21 mouse cellular contexts compared by ENCODE assay signal in the genomic region with DNA sequence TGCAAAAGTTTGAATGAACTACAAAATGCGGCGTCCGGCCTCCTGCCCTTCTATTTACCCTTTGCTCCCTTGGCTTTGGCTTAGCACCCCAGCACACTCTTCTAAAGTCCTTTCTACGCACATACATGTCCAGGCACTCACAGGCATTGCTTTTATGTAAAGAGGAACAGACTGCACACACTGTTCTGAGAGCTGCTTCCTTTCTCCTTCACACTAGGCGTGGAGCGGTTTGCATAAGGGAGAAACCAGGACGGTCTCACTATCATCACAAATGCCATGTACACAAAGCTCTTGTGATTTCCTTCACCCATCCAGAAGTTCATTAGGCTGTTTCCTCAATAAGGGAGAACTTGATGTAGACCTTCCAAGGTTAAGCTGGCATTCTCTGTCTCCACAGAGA. TPM values are rescaled to one million over a fixed set of nuclear protein-coding genes. Genes with fewer than 3 reads are reported as not detected.
DNase-seq lines count a peak whose midpoint lies in the region; ATAC-seq and TF ChIP-seq lines count a peak whose summit lies in the region.
"Had no signal": no experiment of that assay in that cellular context is flagged by ENCODE, and none has a peak within 500 bp of the region (broad histone marks: within the 10 kb centered on the region; RNA-seq: fewer than 3 reads in every experiment).

No protein-coding gene starts in this region.

- peak; percentile 84 for DNase-seq in heart, adult 11 months
- DNase-seq in stomach, postnatal 0 days (ENCODE audit: low spot score) = no peak
- DNase-seq in right cerebral cortex, adult 18-20 months = no peak
- DNase-seq in adrenal gland, postnatal 36 days = no peak
- DNase-seq: cerebellum, adult 9-11 months; heart, postnatal 36 days; kidney, postnatal 36 days; lung, adult 18-20 months; lung, postnatal 14 days; retina, postnatal 1 day had no signal

- H3K27ac ChIP-seq in heart, embryonic 11.5 days (ENCODE audit: low read depth, low read length) = no peak overlapping the region
- H3K27ac ChIP-seq in stomach, embryonic 16.5 days (ENCODE audit: low read length) = peak overlapping the region; percentile 4; the same call in 1 of the 2 replicates
- no peak overlapping the region for H3K27ac ChIP-seq in stomach, postnatal 0 days (replicated peaks)
- H3K27ac ChIP-seq in brown adipose tissue, adult 24 weeks (replicated peaks; ENCODE audit: low read depth, low read length) = peak overlapping the region; percentile 67
- H3K27ac ChIP-seq: forebrain, embryonic 15.5 days; heart, embryonic 13.5 days; hindbrain, embryonic 15.5 days; midbrain, embryonic 10.5 days had no signal

- TF ChIP-seq EP300 in stomach, postnatal 0 days (optimal IDR thresholded peaks at IDR 0.05) = no peak

- H3K4me1 ChIP-seq in heart, embryonic 11.5 days (ENCODE audit: control insufficient read depth, insufficient read depth, low read length) = no peaks in the 10 kb centered on the region
- no peaks in the 10 kb centered on the region for H3K4me1 ChIP-seq in stomach, embryonic 16.5 days (ENCODE audit: control insufficient read depth, insufficient read depth, low read length)
- H3K4me1 ChIP-seq in stomach, postnatal 0 days (replicated peaks; ENCODE audit: control insufficient read depth, insufficient read depth) = no peaks in the 10 kb centered on the region
- no peaks in the 10 kb centered on the region; the same call in none of the 2 replicates for H3K4me1 ChIP-seq in brown adipose tissue, adult 24 weeks (ENCODE audit: control insufficient read depth, insufficient read depth, insufficient read length, low read length)
- H3K4me1 ChIP-seq: forebrain, embryonic 15.5 days; heart, embryonic 13.5 days; hindbrain, embryonic 15.5 days had no signal

- H3K9me3 ChIP-seq in heart, embryonic 11.5 days (replicated peaks; ENCODE audit: control insufficient read depth, low read length) = no peaks in the 10 kb centered on the region
- no peaks in the 10 kb centered on the region for H3K9me3 ChIP-seq in stomach, embryonic 16.5 days (replicated peaks; ENCODE audit: control insufficient read depth, low read length)
- H3K9me3 ChIP-seq in stomach, postnatal 0 days (ENCODE audit: control insufficient read depth, low read length) = no peaks in the 10 kb centered on the region
- H3K9me3 ChIP-seq: forebrain, embryonic 15.5 days; G1E; heart, embryonic 13.5 days; hindbrain, embryonic 15.5 days; midbrain, embryonic 10.5 days had no signal

- ATAC-seq in heart, embryonic 11.5 days (replicated peaks; ENCODE audit: insufficient number of reproducible peaks, low FRiP score, low TSS enrichment) = no peak
- no peak for ATAC-seq in stomach, embryonic 16.5 days (ENCODE audit: insufficient read depth, low FRiP score)
- ATAC-seq in stomach, postnatal 0 days (ENCODE audit: low FRiP score, low TSS enrichment) = no peak
- ATAC-seq in monocyte, adult 5-6 weeks (replicated peaks; ENCODE audit: insufficient number of reproducible peaks, low FRiP score, low TSS enrichment, poor library complexity, severe bottlenecking) = peak; percentile 63
- ATAC-seq: forebrain, embryonic 15.5 days; intestine, embryonic 16.5 days had no signal

- H3K36me3 ChIP-seq in heart, embryonic 11.5 days (ENCODE audit: control insufficient read depth, insufficient read depth, low read length) = no peaks in the 10 kb centered on the region
- H3K36me3 ChIP-seq in stomach, embryonic 16.5 days (ENCODE audit: control insufficient read depth, insufficient read depth, low read length) = no peaks in the 10 kb centered on the region
- H3K36me3 ChIP-seq in stomach, postnatal 0 days (ENCODE audit: control insufficient read depth, insufficient read depth, low read length) = no peaks in the 10 kb centered on the region
- H3K36me3 ChIP-seq: forebrain, embryonic 15.5 days; G1E; heart, embryonic 13.5 days; hindbrain, embryonic 15.5 days; midbrain, embryonic 10.5 days had no signal

- no peak overlapping the region for H3K4me3 ChIP-seq in heart, embryonic 11.5 days (ENCODE audit: low read depth, low read length)
- no peak overlapping the region for H3K4me3 ChIP-seq in stomach, embryonic 16.5 days (replicated peaks; ENCODE audit: low read length)
- no peak overlapping the region for H3K4me3 ChIP-seq in stomach, postnatal 0 days (ENCODE audit: low read depth, low read length)
- H3K4me3 ChIP-seq in brown adipose tissue, adult 24 weeks (ENCODE audit: insufficient read depth, low read depth, low read length) = no peak overlapping the region
- H3K4me3 ChIP-seq: forebrain, embryonic 15.5 days; heart, embryonic 13.5 days; hindbrain, embryonic 15.5 days; midbrain, embryonic 10.5 days had no signal

- no peak for TF ChIP-seq CTCF in stomach, postnatal 0 days (IDR thresholded peaks at IDR 0.05; ENCODE audit: low read depth)

- no peak overlapping the region for H3K9ac ChIP-seq in heart, embryonic 11.5 days (ENCODE audit: low read depth, low read length)
- no peak overlapping the region for H3K9ac ChIP-seq in stomach, embryonic 16.5 days (ENCODE audit: low read length)
- no peak overlapping the region for H3K9ac ChIP-seq in stomach, postnatal 0 days (ENCODE audit: low read length)
- H3K9ac ChIP-seq: forebrain, embryonic 15.5 days; heart, embryonic 13.5 days; hindbrain, embryonic 15.5 days had no signal

- no peak overlapping the region for H3K4me2 ChIP-seq in heart, embryonic 11.5 days
- no peak overlapping the region for H3K4me2 ChIP-seq in stomach, embryonic 16.5 days (ENCODE audit: low read depth, low read length)
- H3K4me2 ChIP-seq in stomach, postnatal 0 days (replicated peaks; ENCODE audit: low read depth) = no peak overlapping the region
- H3K4me2 ChIP-seq: forebrain, embryonic 15.5 days; heart, embryonic 13.5 days; hindbrain, embryonic 15.5 days had no signal

- no peaks in the 10 kb centered on the region for H3K27me3 ChIP-seq in heart, embryonic 11.5 days (ENCODE audit: control insufficient read depth, insufficient read depth, low read length)
- H3K27me3 ChIP-seq in stomach, embryonic 16.5 days (ENCODE audit: control insufficient read depth, insufficient read depth, low read length) = no peaks in the 10 kb centered on the region
- H3K27me3 ChIP-seq in stomach, postnatal 0 days (ENCODE audit: control insufficient read depth, insufficient read depth, low read length) = no peaks in the 10 kb centered on the region
- H3K27me3 ChIP-seq: forebrain, embryonic 15.5 days; heart, embryonic 13.5 days; hindbrain, embryonic 15.5 days had no signal

- WGBS in heart, embryonic 11.5 days (ENCODE audit: insufficient replicate concordance) = 85% methylated on average over 7 of the region's 7 CpGs
- WGBS in stomach, embryonic 16.5 days = 77% methylated on average over 7 of the region's 7 CpGs
- WGBS in stomach, postnatal 0 days = 77% methylated on average over 7 of the region's 7 CpGs

RNA-seq across cellular contexts. Expression of a gene that starts 8.0 kb away (rescaled TPM):
- polyA plus RNA-seq in heart, embryonic 11.5 days (2014; fragmentation: Nextera tagmentation; extraction: Ambion mirVana) = 0.46 and 0.49 TPM in 2 replicates
- 0.14 and 0.25 TPM in 2 replicates for polyA plus RNA-seq in stomach, embryonic 16.5 days (2015; fragmentation: Nextera tagmentation; extraction: Ambion mirVana)
- 0.44 and 0.93 TPM in 2 replicates for polyA plus RNA-seq in stomach, postnatal 0 days (2015; fragmentation: Nextera tagmentation; extraction: Ambion mirVana)
- not detected in 2 replicates for polyA plus RNA-seq in brown adipose tissue, adult 24 weeks (2012; ENCODE audit: insufficient read depth, insufficient read length, missing spikeins)
- total RNA-seq in monocyte, adult 5-6 weeks (2017) = 1.7 to 2.6 TPM (median 2.0 TPM) in 3 replicates
- total RNA-seq in adrenal gland, postnatal 36 days (2021) = under 1 TPM; 0.43 to 0.76 TPM
- total RNA-seq: gastrocnemius, adult 18-20 months had no signal

RNA-seq across cellular contexts. Expression of a gene that starts 8.2 kb away (rescaled TPM):
- polyA plus RNA-seq in heart, embryonic 11.5 days (2014; fragmentation: Nextera tagmentation; extraction: Ambion mirVana) = 7.1 and 7.7 TPM in 2 replicates
- 10.4 and 11.2 TPM in 2 replicates for polyA plus RNA-seq in stomach, embryonic 16.5 days (2015; fragmentation: Nextera tagmentation; extraction: Ambion mirVana)
- 4.5 and 4.8 TPM in 2 replicates for polyA plus RNA-seq in stomach, postnatal 0 days (2015; fragmentation: Nextera tagmentation; extraction: Ambion mirVana)
- 6.3 and 7.7 TPM in 2 replicates for polyA plus RNA-seq in brown adipose tissue, adult 24 weeks (2012; ENCODE audit: insufficient read depth, insufficient read length, missing spikeins)
- total RNA-seq in monocyte, adult 5-6 weeks (2017) = 117 to 157 TPM (median 133 TPM) in 3 replicates
- 10 to 100 TPM; 30.1 to 36.7 TPM for total RNA-seq in adrenal gland, postnatal 36 days (2021)

Comparison
In these comparisons a context has a peak if more than half of its experiments do, and no peak if none do; other contexts are left out.
1. H3K27ac ChIP-seq: peak in stomach, embryonic 16.5 days (single experiment) and brown adipose tissue, adult 24 weeks (single experiment); none in heart, embryonic 11.5 days (single experiment) and stomach, postnatal 0 days (single experiment).